ENCODE assay signal across 21 mouse cellular contexts in genomic region chr7:18100785-18101184, GRCm38 (mm10). TPM values are rescaled to one million over a fixed set of nuclear protein-coding genes. Genes with fewer than 3 reads are reported as not detected.
"Had no signal": no experiment of that assay in that cellular context is flagged by ENCODE, and none has a peak within 500 bp of the region (broad histone marks: within the 10 kb centered on the region; RNA-seq: fewer than 3 reads in every experiment).

No protein-coding gene starts in this region.

- H3K36me3 ChIP-seq: limb, embryonic 15.5 days; liver, embryonic 12.5 days; midbrain, embryonic 15.5 days; neural tube, embryonic 13.5 days had no signal

- H3K4me3 ChIP-seq: limb, embryonic 15.5 days; liver, embryonic 12.5 days; megakaryocyte, embryonic 14.5 days; midbrain, embryonic 15.5 days; neural tube, embryonic 13.5 days had no signal

- H3K27ac ChIP-seq: limb, embryonic 15.5 days; liver, embryonic 12.5 days; macrophage; midbrain, embryonic 15.5 days; neural tube, embryonic 13.5 days had no signal

- H3K9ac ChIP-seq: limb, embryonic 15.5 days; liver, embryonic 12.5 days; lung, embryonic 14.5 days; midbrain, embryonic 15.5 days; neural tube, embryonic 13.5 days had no signal

- ATAC-seq: liver, embryonic 12.5 days; midbrain, embryonic 15.5 days had no signal

- H3K27me3 ChIP-seq: limb, embryonic 15.5 days; liver, embryonic 12.5 days; megakaryocyte, embryonic 14.5 days; midbrain, embryonic 15.5 days; neural tube, embryonic 13.5 days had no signal

- H3K4me2 ChIP-seq: limb, embryonic 15.5 days; liver, embryonic 12.5 days; lung, embryonic 14.5 days; midbrain, embryonic 11.5 days; midbrain, embryonic 15.5 days; neural tube, embryonic 13.5 days had no signal

- DNase-seq: kidney, postnatal 10 days; lung, embryonic 14.5 days; lung, postnatal 14 days; thymus, adult 18-20 months; thymus, postnatal 14 days had no signal

- H3K9me3 ChIP-seq: liver, embryonic 12.5 days; megakaryocyte, embryonic 14.5 days had no signal

- H3K4me1 ChIP-seq: limb, embryonic 15.5 days; liver, embryonic 12.5 days; megakaryocyte, embryonic 14.5 days; midbrain, embryonic 15.5 days; neural tube, embryonic 13.5 days had no signal

RNA-seq across cellular contexts. Expression of gene Ceacam12, which starts 35.1 kb away (rescaled TPM):
- total RNA-seq: layer of hippocampus, adult 8-10 months; layer of hippocampus, postnatal 25 days; left cerebral cortex, adult 8-10 months; left cerebral cortex, postnatal 25 days; monocyte, adult 5-6 weeks had no signal
- polyA plus RNA-seq: kidney, embryonic 14.5 days; large intestine, adult 2 months; limb, embryonic 11.5 days; limb, embryonic 15.5 days; liver, embryonic 12.5 days; liver, embryonic 16.5 days; lung, embryonic 14.5 days; macrophage; midbrain, embryonic 11.5 days; midbrain, embryonic 15.5 days; neural tube, embryonic 13.5 days had no signal
